Mouse (Mus musculus) thymus, postnatal 36 days (tissue): ENCODE measurements around the gene Kansl2.

Source experiments
- DNase-seq, 2 experiments: peaks; one replicate each; pipeline ENCODE4 v3.0.0; 2022; ENCODE audit warnings: mixed read lengths in 2 of 2

The Kansl2 gene

DNA sequence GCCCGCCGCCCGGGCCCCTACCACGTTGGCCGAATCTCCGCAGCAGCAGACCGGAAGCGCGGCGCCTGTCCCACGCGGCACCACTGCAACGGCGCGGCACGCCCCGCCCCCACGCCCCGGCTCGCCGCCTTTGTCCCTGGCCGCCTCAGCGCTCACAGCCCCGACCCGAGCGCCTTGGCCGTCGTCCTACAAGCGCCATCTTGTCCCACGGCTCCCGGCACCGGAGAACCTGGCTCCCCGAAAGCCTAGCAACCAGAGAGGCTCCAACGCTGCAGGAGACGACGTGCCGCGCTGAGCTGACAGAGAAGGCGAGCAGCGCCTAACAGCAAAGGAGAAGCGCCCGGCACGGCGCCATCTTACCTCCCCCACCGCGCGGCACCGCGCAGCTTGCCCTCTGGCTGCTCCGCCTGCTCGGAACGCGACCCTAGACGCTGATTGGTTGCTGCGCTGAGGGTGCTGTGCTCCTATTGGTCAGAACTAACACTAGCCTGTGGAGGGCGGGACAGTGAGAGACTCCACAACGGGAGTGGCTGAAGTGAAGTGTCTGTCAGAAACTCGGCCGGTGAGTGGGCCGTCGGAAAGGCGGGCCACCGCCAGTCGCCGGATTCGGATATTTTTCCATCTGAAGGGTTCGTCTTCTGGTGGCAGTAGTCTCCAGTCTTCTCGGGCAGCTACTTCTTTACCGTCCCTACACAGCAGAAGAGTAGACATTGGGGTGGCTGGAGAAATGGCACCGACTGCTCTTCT lies at the start of gene Kansl2:
Kansl2 (minus strand) TSS at position 384 of the 747 bp plus-strand sequence.
- DNase-seq, result peak; percentile 97 to 99

- DNase-seq, result no peak
These were observed 48.9 kb upstream of the Kansl2 start for GRCm38 (mm10) chr15:98582996-98583395.

GRCm38 (mm10) chr15:98582410-98582809 lies 48.3 kb upstream of the Kansl2 start:
- no peak for DNase-seq

- DNase-seq, result peak; percentile 77 to 79
These were observed 45.9 kb upstream of the Kansl2 start for GRCm38 (mm10) chr15:98579795-98580464.

- DNase-seq, result no peak
These were observed 45.2 kb upstream of the Kansl2 start for GRCm38 (mm10) chr15:98579310-98579709.

DNA sequence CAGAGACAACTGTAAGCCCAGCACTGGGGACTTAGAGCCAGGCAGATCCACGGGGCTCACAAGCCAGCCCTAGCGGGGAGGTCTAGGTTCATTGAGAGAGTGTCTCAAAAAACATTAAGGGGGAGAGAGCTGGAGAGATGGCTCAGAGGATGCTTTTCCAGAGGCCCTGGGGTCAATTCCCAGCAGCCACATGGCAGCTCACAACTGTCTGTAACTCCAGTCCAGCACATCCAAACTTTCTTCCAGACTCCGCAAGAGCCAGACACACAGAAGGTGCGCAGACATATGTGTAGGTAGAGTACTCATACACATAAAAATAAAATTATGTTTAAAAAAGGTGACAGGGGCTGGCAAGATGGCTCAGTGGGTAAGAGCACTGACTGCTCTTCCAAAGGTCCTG lies 39.2 kb upstream of the Kansl2 start:
- no peak for DNase-seq

- DNase-seq, result no peak
These were observed 36.9 kb upstream of the Kansl2 start, which contains the start of the genes Ccnt1 and 4930415O20Rik for GRCm38 (mm10) chr15:98570873-98571538. Ccnt1 (minus strand) TSS chr15:98570923. 4930415O20Rik (plus strand) TSS chr15:98571004.

DNA sequence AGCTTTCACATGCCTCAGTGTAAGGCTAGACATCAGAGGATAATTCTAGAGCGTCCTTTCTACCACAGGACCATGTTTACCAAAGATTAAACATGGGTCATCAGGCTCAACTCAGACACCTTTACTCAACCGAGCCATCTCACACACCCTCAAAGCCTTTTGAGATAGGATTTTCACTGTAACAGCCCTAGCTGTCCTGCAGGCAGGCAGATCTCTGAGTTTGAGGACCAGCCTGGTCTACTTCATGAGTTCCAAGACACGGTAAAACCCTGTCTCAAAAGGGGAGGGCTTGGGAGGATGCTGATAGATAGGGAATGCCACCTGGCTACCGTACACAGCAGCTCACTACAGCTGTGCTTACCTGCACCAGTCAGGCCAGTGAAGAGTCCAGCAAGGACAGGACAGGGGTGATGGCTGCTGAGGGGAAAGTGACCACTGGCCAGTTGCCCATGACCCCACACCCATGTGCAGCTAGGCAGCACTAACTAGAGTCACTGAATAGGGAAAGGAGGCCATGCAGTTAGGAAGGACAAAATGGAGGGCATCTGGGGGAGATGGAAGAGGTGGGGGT lies 35.8 kb upstream of the Kansl2 start:
- no peak for DNase-seq

GRCm38 (mm10) chr15:98569216-98569615 lies 35.2 kb upstream of the Kansl2 start:
- no peak for DNase-seq

DNA sequence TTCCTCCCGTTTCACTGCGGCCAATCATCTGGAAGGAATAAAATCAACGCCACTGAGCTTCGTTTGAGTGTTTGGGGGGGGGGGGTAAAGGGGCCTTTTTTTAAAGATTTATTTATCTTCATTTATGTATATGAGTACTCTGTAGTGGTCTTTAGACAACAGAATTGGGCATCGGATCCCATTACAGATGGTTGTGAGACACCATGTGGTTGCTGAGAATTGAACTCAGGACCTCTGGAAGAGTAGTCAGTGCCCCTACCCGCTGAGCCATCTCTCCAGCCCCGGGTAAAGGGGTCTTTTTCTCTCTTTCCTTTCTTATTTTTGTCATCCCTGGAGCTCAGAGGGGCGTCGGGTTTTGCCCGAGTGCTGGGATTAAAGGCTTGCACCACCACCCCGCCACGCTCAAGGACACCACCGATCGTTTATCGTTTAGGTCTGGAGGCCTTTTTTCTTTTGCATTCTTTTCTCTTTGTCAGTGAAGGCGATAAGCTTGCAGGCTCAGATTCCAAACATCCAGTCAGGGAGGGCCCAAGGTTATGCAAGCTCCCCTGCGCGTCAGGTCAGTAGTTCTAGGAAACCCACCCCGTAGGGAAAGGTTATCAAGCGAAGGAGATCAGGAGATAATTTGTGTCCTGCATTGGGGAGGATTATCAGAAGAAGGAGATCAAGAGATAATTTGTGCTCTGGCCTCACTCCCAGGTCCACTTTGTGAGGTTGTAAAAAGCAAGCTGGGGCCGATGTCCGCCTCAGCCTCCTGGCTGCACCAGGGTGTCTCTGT lies 34.4 kb upstream of the Kansl2 start:
- peak in 1 of 2 experiments; percentile 27 for DNase-seq

- peak; percentile 99 for DNase-seq
These were observed 33.4 kb upstream of the Kansl2 start for GRCm38 (mm10) chr15:98567278-98568134.

- DNase-seq, result no peak
These were observed 32.9 kb upstream of the Kansl2 start for GRCm38 (mm10) chr15:98566973-98567277.

DNA sequence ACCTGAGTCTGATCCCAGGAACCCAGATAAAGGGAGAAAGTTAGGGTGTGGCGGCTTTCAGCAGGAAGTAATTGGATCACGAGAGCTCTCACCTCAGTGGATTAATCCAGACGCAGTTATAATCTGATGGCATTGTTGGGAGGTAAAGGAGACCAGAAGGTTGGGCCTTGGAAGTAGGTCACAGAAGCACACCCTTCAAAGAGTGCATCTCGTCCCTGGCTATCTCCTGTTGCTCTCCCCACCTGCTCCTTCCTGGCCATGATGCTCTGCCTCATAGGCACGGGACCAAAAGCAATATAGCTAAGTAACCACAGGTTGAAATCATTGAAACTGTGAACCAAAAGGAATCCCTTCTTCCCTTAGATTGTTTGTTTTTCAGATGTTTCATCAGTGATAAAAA lies 23.1 kb upstream of the Kansl2 start:
- DNase-seq, result no peak

DNA sequence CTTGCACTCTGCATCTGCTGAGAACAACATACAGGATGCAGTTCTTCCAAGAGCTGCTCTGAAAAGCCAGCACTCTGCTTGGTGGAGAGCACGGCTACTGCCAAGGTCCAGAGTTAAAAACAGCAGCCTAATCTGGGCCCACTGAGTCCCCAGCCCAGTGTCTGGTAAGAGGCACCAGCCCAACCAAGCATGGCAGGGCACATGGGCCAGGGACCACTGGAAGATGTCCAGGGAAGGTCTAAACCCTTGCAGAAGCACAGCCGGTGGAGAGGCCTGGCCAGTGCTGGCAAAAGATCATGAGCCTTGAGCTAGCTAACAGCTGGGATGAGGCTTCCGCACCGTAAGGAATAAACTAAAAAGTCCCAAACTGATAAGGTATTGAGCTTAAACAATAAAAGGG lies 21.8 kb upstream of the Kansl2 start:
- no peak for DNase-seq

GRCm38 (mm10) chr15:98552758-98553157 lies 18.7 kb upstream of the Kansl2 start:
- no peak for DNase-seq

DNA sequence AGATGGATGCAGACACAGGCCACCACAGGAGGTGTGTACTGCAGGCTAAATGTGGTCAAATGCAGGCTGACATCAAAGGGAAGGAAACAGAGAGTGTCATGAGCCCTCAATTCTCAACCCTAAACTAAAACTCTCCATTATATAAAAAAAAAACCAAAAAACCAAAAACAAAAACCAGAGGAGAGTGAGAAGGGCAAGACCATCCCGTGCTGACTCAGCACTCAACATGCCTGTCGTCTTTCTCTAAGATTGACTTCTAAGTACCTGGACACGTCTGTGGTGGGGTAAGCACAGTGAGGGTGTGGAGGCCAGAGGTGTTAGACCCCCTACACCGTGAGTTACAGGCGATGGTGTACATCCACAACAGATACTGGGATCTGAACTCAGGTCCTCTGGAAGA lies 12.8 kb upstream of the Kansl2 start:
- DNase-seq, result no peak

DNA sequence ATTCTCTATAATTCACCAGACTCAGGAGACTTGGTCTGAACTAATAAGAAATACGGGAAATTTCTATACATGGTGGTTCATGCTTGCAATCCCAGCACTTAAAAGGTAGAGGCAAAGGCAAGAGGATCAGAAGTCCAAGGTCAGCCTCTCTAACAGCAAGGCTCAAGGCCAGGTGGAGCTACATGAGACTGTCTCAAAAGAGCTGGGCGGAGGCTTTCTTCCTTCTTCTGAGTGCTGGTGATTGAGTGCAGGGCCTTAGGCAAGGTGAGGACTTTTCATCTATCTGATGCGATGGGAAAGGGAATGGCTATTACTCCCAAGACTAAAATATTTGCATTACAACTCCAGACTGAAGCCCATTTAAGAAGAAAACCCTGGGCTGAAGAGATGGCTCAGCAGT lies 11.1 kb upstream of the Kansl2 start:
- no peak for DNase-seq

DNA sequence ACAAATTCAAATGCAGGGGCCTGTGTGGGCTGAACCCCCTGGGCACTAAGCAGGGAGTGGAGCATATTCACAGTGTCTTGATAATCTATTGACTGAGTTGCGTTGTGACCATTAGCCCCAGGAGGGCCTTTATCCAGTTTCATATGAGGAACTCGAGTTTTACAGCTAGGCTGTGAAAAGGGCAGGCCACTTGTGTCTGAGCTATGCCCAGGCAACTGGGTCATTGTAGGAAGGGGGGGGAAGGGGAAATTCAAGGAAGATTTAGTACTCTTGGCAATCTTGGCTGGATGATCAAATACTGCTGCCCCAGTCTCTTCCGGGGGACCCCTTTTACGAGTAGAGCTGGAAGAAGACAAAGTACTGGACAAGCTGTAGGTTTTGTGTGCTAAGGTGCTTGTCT lies 9.3 kb upstream of the Kansl2 start:
- no peak for DNase-seq

DNA sequence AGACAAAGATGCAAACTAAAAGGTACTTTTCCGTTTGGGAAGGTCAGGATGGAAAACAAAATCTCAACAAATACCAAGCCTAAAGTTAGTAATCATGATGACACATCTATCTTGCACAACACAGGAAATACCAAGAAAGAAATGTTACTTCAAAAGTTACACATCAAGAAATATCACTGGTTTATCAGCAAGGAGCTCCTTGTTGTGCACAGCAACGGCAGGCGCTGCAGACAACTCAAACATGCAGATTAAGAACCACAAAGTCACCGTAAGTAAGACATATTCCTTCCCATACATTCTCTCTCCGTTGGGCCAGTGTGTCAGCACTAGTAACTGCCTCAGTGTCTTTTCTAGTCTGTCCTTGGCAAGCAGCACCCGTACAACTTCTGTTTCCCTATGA lies 7.0 kb upstream of the Kansl2 start:
- DNase-seq, result no peak

DNA sequence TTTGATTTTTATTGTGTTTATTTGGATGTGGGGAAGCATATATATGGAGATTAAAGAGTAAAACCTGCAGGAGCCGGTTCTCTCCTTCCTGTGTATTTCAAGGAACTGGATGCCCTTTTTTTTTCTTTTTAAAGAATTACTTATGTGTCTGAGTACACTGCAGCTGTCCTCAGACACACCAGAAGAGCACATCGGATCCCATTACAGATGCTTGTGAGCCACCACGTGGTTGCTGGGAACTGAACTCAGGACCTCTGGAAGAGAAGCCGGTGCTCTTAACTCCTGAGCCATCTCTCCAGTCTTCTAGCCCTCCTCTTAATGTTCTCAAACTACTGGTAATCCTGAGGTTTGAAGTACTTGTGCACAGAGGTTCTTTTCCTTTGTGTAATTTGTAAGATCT lies 3.9 kb upstream of the Kansl2 start:
- no peak for DNase-seq

- DNase-seq, result no peak
These were observed 2.9 kb upstream of the Kansl2 start for GRCm38 (mm10) chr15:98536828-98537510.
